Mouse (Mus musculus) liver, embryonic 15.5 days (tissue): ENCODE data around the gene Slc25a10. TPM values are rescaled to one million over a fixed set of nuclear protein-coding genes. Genes with fewer than 3 reads are reported as not detected.

Source experiments
- ATAC-seq: fragments of 200-750 bp; cut with Nextera tagmentation; 2 replicates; pipeline ENCODE4 v1.8.0; 2017; ENCODE audit warnings: moderate number of reproducible peaks, mild to moderate bottlenecking, moderate library complexity; ENCODE audit not compliant: insufficient read depth
- H3K27ac ChIP-seq: fragments of 300-500 bp; sonication (generic); replicated peaks from 2 replicates; pipeline ENCODE4 v1.5.1; 2015; ENCODE audit warnings: mild to moderate bottlenecking, inconsistent platforms
- H3K27me3 ChIP-seq: fragments of 300-500 bp; sonication (generic); 2 replicates; pipeline ENCODE4 v1.6.1; 2015; ENCODE audit warnings: mild to moderate bottlenecking, inconsistent platforms
- H3K36me3 ChIP-seq: fragments of 300-500 bp; sonication (generic); replicated peaks from 2 replicates; pipeline ENCODE4 v1.6.1; 2015; ENCODE audit warnings: moderate library complexity, mild to moderate bottlenecking, inconsistent platforms
- H3K4me1 ChIP-seq: fragments of 300-500 bp; sonication (generic); replicated peaks from 2 replicates; pipeline ENCODE4 v1.6.1; 2015; ENCODE audit warnings: inconsistent platforms
- H3K4me2 ChIP-seq: fragments of 300-500 bp; sonication (generic); 2 replicates; pipeline ENCODE4 v1.6.1; 2015; ENCODE audit warnings: moderate library complexity, mild to moderate bottlenecking, inconsistent platforms
- H3K4me3 ChIP-seq: fragments of 300-500 bp; sonication (generic); replicated peaks from 2 replicates; pipeline ENCODE4 v1.5.1; 2015; ENCODE audit warnings: mild to moderate bottlenecking, inconsistent platforms
- H3K9ac ChIP-seq: fragments of 300-500 bp; sonication (generic); 2 replicates; pipeline ENCODE4 v1.6.1; 2015; ENCODE audit warnings: moderate library complexity, mild to moderate bottlenecking, inconsistent platforms
- H3K9me3 ChIP-seq: fragments of 300-500 bp; sonication (generic); replicated peaks from 2 replicates; pipeline ENCODE4 v1.6.1; 2016; ENCODE audit warnings: inconsistent platforms
- WGBS: fragments of 180-500 bp; shearing (Covaris S2); methylation state at CpG from one replicate; pipeline ENCODE4 v1.1.7; 2015; ENCODE audit warnings: mixed read lengths; ENCODE audit not compliant: insufficient replicate concordance; 5-methylcytosine and 5-hydroxymethylcytosine counted together
- polyA plus RNA-seq: library from polyadenylated mRNA; unstranded; fragments of >200 nt; fragmentation: Nextera tagmentation; extraction: Ambion mirVana; gene quantifications from 2 replicates; pipeline ENCODE4 v1.2.1, GENCODE M21; 2015

Gene Slc25a10
- polyA plus RNA-seq, 1 experiment from 2014 or later = 42.8 TPM

- Histone ChIP-seq H3K36me3 (peaks cover 24% of the 10 kb centered on the region), H3K4me3 (no peak overlapping the region), H3K27ac (no peak overlapping the region), H3K9ac (no peak overlapping the region), H3K27me3 (no peaks in the 10 kb centered on the region), H3K4me1 (peaks cover 25% of the 10 kb centered on the region), H3K4me2 (no peak overlapping the region), H3K9me3 (no peaks in the 10 kb centered on the region)
- ATAC-seq = no peak
- 51% methylated on average over 4 of the region's 4 CpGs for WGBS
Measured at GRCm38 (mm10) chr11:120541907-120542306, 50.3 kb downstream of the Slc25a10 start.

- ATAC-seq = no peak
- no peak overlapping the region for H3K9ac ChIP-seq
- peaks cover 28% of the 10 kb centered on the region for H3K4me1 ChIP-seq
- H3K27ac ChIP-seq = no peak overlapping the region
- WGBS = 77% methylated on average over 6 of the region's 6 CpGs
- H3K27me3 ChIP-seq = no peaks in the 10 kb centered on the region
- no peak overlapping the region for H3K4me2 ChIP-seq
- peaks cover 24% of the 10 kb centered on the region for H3K36me3 ChIP-seq
- no peaks in the 10 kb centered on the region for H3K9me3 ChIP-seq
- H3K4me3 ChIP-seq = no peak overlapping the region
Measured at GRCm38 (mm10) chr11:120542376-120542775, 50.7 kb downstream of the Slc25a10 start.

- Histone ChIP-seq H3K4me3 (no peak overlapping the region), H3K9me3 (no peaks in the 10 kb centered on the region), H3K27ac (no peak overlapping the region), H3K4me2 (no peak overlapping the region), H3K4me1 (peaks cover 41% of the 10 kb centered on the region), H3K9ac (no peak overlapping the region), H3K36me3 (peaks cover 24% of the 10 kb centered on the region), H3K27me3 (no peaks in the 10 kb centered on the region)
- ATAC-seq = no peak
- WGBS = 82% methylated on average over 3 of the region's 3 CpGs
Measured at GRCm38 (mm10) chr11:120545964-120546363, 54.3 kb downstream of the Slc25a10 start.

GRCm38 (mm10) chr11:120547469-120547868 is 55.8 kb downstream of the Slc25a10 start:
- Histone ChIP-seq H3K4me2 (no peak overlapping the region; the same call in 1 of the 2 replicates), H3K36me3 (peaks cover 22% of the 10 kb centered on the region), H3K9me3 (no peaks in the 10 kb centered on the region), H3K4me3 (no peak overlapping the region), H3K4me1 (peaks cover 41% of the 10 kb centered on the region), H3K27me3 (no peaks in the 10 kb centered on the region), H3K27ac (peak overlapping the region; percentile 34; the same call in 1 of the 2 replicates), H3K9ac (no peak overlapping the region)
- ATAC-seq = no peak
- 33% methylated on average over 2 of the region's 2 CpGs for WGBS

GRCm38 (mm10) chr11:120548214-120548613 is 56.6 kb downstream of the Slc25a10 start:
- Histone ChIP-seq H3K36me3 (peaks cover 14% of the 10 kb centered on the region), H3K9me3 (no peaks in the 10 kb centered on the region), H3K4me1 (peaks cover 41% of the 10 kb centered on the region), H3K4me3 (peak overlapping the region; percentile 80), H3K4me2 (peak overlapping the region; percentile 97), H3K27ac (peak overlapping the region; percentile 34), H3K27me3 (no peaks in the 10 kb centered on the region), H3K9ac (peak overlapping the region; percentile 91)
- 73% methylated on average over 3 of the region's 3 CpGs for WGBS
- ATAC-seq = no peak

- H3K9ac ChIP-seq = peak overlapping the region; percentile 91
- no peaks in the 10 kb centered on the region for H3K27me3 ChIP-seq
- peak overlapping the region; percentile 97 for H3K4me2 ChIP-seq
- peak overlapping the region; percentile 95 for H3K27ac ChIP-seq
- H3K36me3 ChIP-seq = peaks cover 9% of the 10 kb centered on the region
- H3K4me1 ChIP-seq = peaks cover 41% of the 10 kb centered on the region
- 12% methylated on average over 7 of the region's 7 CpGs for whole genome bisulfite sequencing
- H3K9me3 ChIP-seq = no peaks in the 10 kb centered on the region
- ATAC-seq = no peak
- peak overlapping the region; percentile 80 for H3K4me3 ChIP-seq
Measured at GRCm38 (mm10) chr11:120548786-120549167, 57.1 kb downstream of the Slc25a10 start.

Other genes starting within 250 kb of the Slc25a10 start
- gene Actg1, start 143.3 kb upstream of the Slc25a10 start, polyA plus RNA-seq = 559 and 587 TPM in 2 replicates
- gene Fscn2, start 130.3 kb upstream of the Slc25a10 start, polyA plus RNA-seq = not detected in 2 replicates
- 6.2 and 7.2 TPM in 2 replicates for gene Faap100, start 113.1 kb upstream of the Slc25a10 start, polyA plus RNA-seq
- 20.6 and 24.3 TPM in 2 replicates for gene Nploc4, start 54.1 kb upstream of the Slc25a10 start, polyA plus RNA-seq
- gene Tspan10, start 49.2 kb upstream of the Slc25a10 start, polyA plus RNA-seq = not detected in 2 replicates
- gene Pde6g, start 38.3 kb upstream of the Slc25a10 start, polyA plus RNA-seq = 0.17 TPM in 1 of 2 replicates, not detected in the other
- 6.8 and 7.1 TPM in 2 replicates for gene Oxld1, start 33.8 kb upstream of the Slc25a10 start, polyA plus RNA-seq
- 13.0 and 14.2 TPM in 2 replicates for gene Ccdc137, start 33.7 kb upstream of the Slc25a10 start, polyA plus RNA-seq
- gene Arl16, start 24.2 kb upstream of the Slc25a10 start, polyA plus RNA-seq = 13.7 and 14.0 TPM in 2 replicates
- 89.5 and 90.2 TPM in 2 replicates for gene Mrpl12, start 7.2 kb upstream of the Slc25a10 start, polyA plus RNA-seq
- gene Gcgr, start 38.9 kb downstream of the Slc25a10 start, polyA plus RNA-seq = 16.9 and 20.5 TPM in 2 replicates
- 41.8 and 47.6 TPM in 2 replicates for gene Mcrip1, start 57.9 kb downstream of the Slc25a10 start, polyA plus RNA-seq
- 0.36 and 0.38 TPM in 2 replicates for gene Ppp1r27, start 59.3 kb downstream of the Slc25a10 start, polyA plus RNA-seq
- 635 and 803 TPM in 2 replicates for gene P4hb, start 81.4 kb downstream of the Slc25a10 start, polyA plus RNA-seq
- 222 and 238 TPM in 2 replicates for gene Arhgdia, start 89.8 kb downstream of the Slc25a10 start, polyA plus RNA-seq
- gene Alyref, start 106.5 kb downstream of the Slc25a10 start, polyA plus RNA-seq = 253 and 277 TPM in 2 replicates
- 76.2 and 79.0 TPM in 2 replicates for gene Anapc11, start 106.6 kb downstream of the Slc25a10 start, polyA plus RNA-seq
- gene Npb, start 116.6 kb downstream of the Slc25a10 start, polyA plus RNA-seq = 14.7 and 15.8 TPM in 2 replicates
- 138 and 165 TPM in 2 replicates for gene Pcyt2, start 126.1 kb downstream of the Slc25a10 start, polyA plus RNA-seq
- 32.3 and 36.9 TPM in 2 replicates for gene Sirt7, start 133.4 kb downstream of the Slc25a10 start, polyA plus RNA-seq
- gene Mafg, start 141.8 kb downstream of the Slc25a10 start, polyA plus RNA-seq = 37.6 and 42.3 TPM in 2 replicates
- 5.1 and 5.7 TPM in 2 replicates for gene Pycr1, start 151.9 kb downstream of the Slc25a10 start, polyA plus RNA-seq
- gene Myadml2, start 156.3 kb downstream of the Slc25a10 start, polyA plus RNA-seq = 0.29 and 1.0 TPM in 2 replicates
- 0.33 and 0.40 TPM in 2 replicates for gene Notum, start 169.3 kb downstream of the Slc25a10 start, polyA plus RNA-seq
- gene Aspscr1, start 181.1 kb downstream of the Slc25a10 start, polyA plus RNA-seq = 45.1 and 47.9 TPM in 2 replicates
- gene Cenpx, start 221.9 kb downstream of the Slc25a10 start, polyA plus RNA-seq = 80.9 and 88.4 TPM in 2 replicates
- 9.7 and 11.5 TPM in 2 replicates for gene Lrrc45, start 222.1 kb downstream of the Slc25a10 start, polyA plus RNA-seq
- gene Rac3, start 229.6 kb downstream of the Slc25a10 start, polyA plus RNA-seq = 0.96 and 1.5 TPM in 2 replicates
- 20.2 and 24.6 TPM in 2 replicates for gene Dcxr, start 235.4 kb downstream of the Slc25a10 start, polyA plus RNA-seq
- gene Cbr2, start 240.3 kb downstream of the Slc25a10 start, polyA plus RNA-seq = 0.37 TPM in 1 of 2 replicates, not detected in the other